Mouse (Mus musculus) liver, embryonic 16.5 days (tissue): ENCODE measurements around the gene Mycbpap. TPM values are rescaled to one million over a fixed set of nuclear protein-coding genes. Genes with fewer than 3 reads are reported as not detected.
A peak's percentile ranks its signal among the peaks of the same experiment; 100 is the strongest.

ENCODE experiments used
- ATAC-seq: fragments of 200-750 bp; cut with Nextera tagmentation; 2 replicates; pipeline ENCODE4 v1.8.0; 2017; ENCODE audit warnings: low read depth, mild to moderate bottlenecking, moderate number of reproducible peaks, moderate library complexity
- H3K27ac ChIP-seq: fragments of 300-500 bp; sonication (generic); 2 replicates; pipeline ENCODE4 v1.5.1; 2014; ENCODE audit warnings: mild to moderate bottlenecking, low read length
- H3K27me3 ChIP-seq: fragments of 300-500 bp; sonication (generic); 2 replicates; pipeline ENCODE4 v1.6.1; 2014; ENCODE audit warnings: low read depth, low read length, mixed read lengths; ENCODE audit not compliant: control insufficient read depth, insufficient read depth
- H3K36me3 ChIP-seq: fragments of 300-500 bp; sonication (generic); 2 replicates; pipeline ENCODE4 v1.6.1; 2014; ENCODE audit warnings: mild to moderate bottlenecking; ENCODE audit not compliant: control insufficient read depth, insufficient read depth
- H3K4me1 ChIP-seq: fragments of 300-500 bp; sonication (generic); 2 replicates; pipeline ENCODE4 v1.6.1; 2014; ENCODE audit warnings: low read depth, low read length, mixed read lengths; ENCODE audit not compliant: control insufficient read depth
- H3K4me2 ChIP-seq: fragments of 300-500 bp; sonication (generic); 2 replicates; pipeline ENCODE4 v1.6.1; 2014; ENCODE audit warnings: low read depth, low read length, mixed read lengths
- H3K4me3 ChIP-seq: fragments of 300-500 bp; sonication (generic); 2 replicates; pipeline ENCODE4 v1.5.1; 2014; ENCODE audit warnings: low read depth, mild to moderate bottlenecking, low read length
- H3K9ac ChIP-seq: fragments of 300-500 bp; sonication (generic); 2 replicates; pipeline ENCODE4 v1.6.1; 2014; ENCODE audit warnings: low read depth, low read length
- H3K9me3 ChIP-seq: fragments of 300-500 bp; sonication (generic); replicated peaks from 2 replicates; pipeline ENCODE4 v1.6.1; 2016; ENCODE audit warnings: low read length; ENCODE audit not compliant: control insufficient read depth
- WGBS: fragments of 180-500 bp; shearing (Covaris S2); extraction: QIAGEN DNeasy Blood & Tissue Kit; methylation state at CpG from one replicate; pipeline ENCODE4 v1.1.7; 2014; ENCODE audit not compliant: insufficient replicate concordance; 5-methylcytosine and 5-hydroxymethylcytosine counted together
- polyA plus RNA-seq: library from polyadenylated mRNA; unstranded; fragments of >200 nt; fragmentation: Nextera tagmentation; extraction: Ambion mirVana; gene quantifications from 2 replicates; pipeline ENCODE4 v1.2.1, GENCODE M21; 2015

Mycbpap gene
- polyA plus RNA-seq, 1 experiment from 2014 or later = not detected

GRCm38 (mm10) chr11:94477651-94478050 lies 43.9 kb downstream of the Mycbpap start:
- 56% methylated on average over 6 of the region's 6 CpGs for WGBS
- no peak overlapping the region for H3K9ac ChIP-seq
- ATAC-seq = no peak
- no peak overlapping the region for H3K27ac ChIP-seq
- H3K4me3 ChIP-seq = no peak overlapping the region
- no peaks in the 10 kb centered on the region for H3K9me3 ChIP-seq
- no peak overlapping the region for H3K4me2 ChIP-seq
- no peaks in the 10 kb centered on the region for H3K36me3 ChIP-seq
- H3K4me1 ChIP-seq = peaks cover 9% of the 10 kb centered on the region
- peaks cover 54% of the 10 kb centered on the region for H3K27me3 ChIP-seq

- no peaks in the 10 kb centered on the region for H3K36me3 ChIP-seq
- 11% methylated on average over 11 of the region's 11 CpGs for whole genome bisulfite sequencing
- no peak for ATAC-seq
- peaks cover 9% of the 10 kb centered on the region for H3K4me1 ChIP-seq
- no peak overlapping the region for H3K27ac ChIP-seq
- no peaks in the 10 kb centered on the region for H3K9me3 ChIP-seq
- no peak overlapping the region for H3K4me3 ChIP-seq
- H3K9ac ChIP-seq = no peak overlapping the region
- H3K4me2 ChIP-seq = no peak overlapping the region
- H3K27me3 ChIP-seq = peaks cover 73% of the 10 kb centered on the region
These were observed 45.8 kb downstream of the Mycbpap start for GRCm38 (mm10) chr11:94475722-94476121.

GRCm38 (mm10) chr11:94474544-94474910 lies 47.0 kb downstream of the Mycbpap start:
- whole genome bisulfite sequencing = 2% methylated on average over 11 of the region's 11 CpGs
- H3K9me3 ChIP-seq = no peaks in the 10 kb centered on the region
- H3K4me2 ChIP-seq = peak overlapping the region; percentile 75
- no peak overlapping the region for H3K27ac ChIP-seq
- H3K36me3 ChIP-seq = no peaks in the 10 kb centered on the region
- peaks cover 9% of the 10 kb centered on the region for H3K4me1 ChIP-seq
- no peak overlapping the region for H3K9ac ChIP-seq
- peaks cover 77% of the 10 kb centered on the region for H3K27me3 ChIP-seq
- peak overlapping the region; percentile 50 for H3K4me3 ChIP-seq
- no peak for ATAC-seq

GRCm38 (mm10) chr11:94473707-94474543 lies 47.6 kb downstream of the Mycbpap start, which contains the start of gene Cacna1g:
Cacna1g (minus strand) TSS chr11:94474198.
- H3K9ac ChIP-seq = no peak within 1 kb of the TSS
- H3K27ac ChIP-seq = no peak within 1 kb of the TSS
- no peaks in the 10 kb centered on the region for H3K9me3 ChIP-seq
- WGBS = 1% methylated on average over 50 of the region's 71 CpGs
- peak within 1 kb of the TSS; percentile 50 for H3K4me3 ChIP-seq
- H3K27me3 ChIP-seq = peaks cover 80% of the 10 kb centered on the region
- H3K4me1 ChIP-seq = peaks cover 9% of the 10 kb centered on the region
- H3K36me3 ChIP-seq = no peaks in the 10 kb centered on the region
- H3K4me2 ChIP-seq = peak within 1 kb of the TSS; percentile 75
- peak; percentile 87 for ATAC-seq

- H3K4me2 ChIP-seq = peak overlapping the region; percentile 75
- H3K27ac ChIP-seq = no peak overlapping the region
- H3K27me3 ChIP-seq = peaks cover 80% of the 10 kb centered on the region
- peaks cover 9% of the 10 kb centered on the region for H3K4me1 ChIP-seq
- no peak overlapping the region for H3K9ac ChIP-seq
- peak overlapping the region; percentile 50 for H3K4me3 ChIP-seq
- no peaks in the 10 kb centered on the region for H3K9me3 ChIP-seq
- no peaks in the 10 kb centered on the region for H3K36me3 ChIP-seq
- no peak for ATAC-seq
- 2% methylated on average over 52 of the region's 52 CpGs for WGBS
These were observed 48.4 kb downstream of the Mycbpap start for GRCm38 (mm10) chr11:94472916-94473706.

GRCm38 (mm10) chr11:94472585-94472915 lies 49.0 kb downstream of the Mycbpap start:
- peaks cover 74% of the 10 kb centered on the region for H3K27me3 ChIP-seq
- no peak for ATAC-seq
- H3K9ac ChIP-seq = no peak overlapping the region
- H3K4me1 ChIP-seq = peaks cover 9% of the 10 kb centered on the region
- H3K4me2 ChIP-seq = no peak overlapping the region
- under 1% methylated on average over 15 of the region's 15 CpGs for WGBS
- no peaks in the 10 kb centered on the region for H3K9me3 ChIP-seq
- no peaks in the 10 kb centered on the region for H3K36me3 ChIP-seq
- H3K27ac ChIP-seq = no peak overlapping the region
- H3K4me3 ChIP-seq = no peak overlapping the region

- Histone ChIP-seq H3K4me3 (no peak overlapping the region), H3K4me1 (peaks cover 9% of the 10 kb centered on the region), H3K36me3 (no peaks in the 10 kb centered on the region), H3K4me2 (no peak overlapping the region), H3K27ac (no peak overlapping the region), H3K9me3 (no peaks in the 10 kb centered on the region), H3K27me3 (peaks cover 68% of the 10 kb centered on the region), H3K9ac (no peak overlapping the region)
- ATAC-seq = no peak
- WGBS = 4% methylated on average over 17 of the region's 17 CpGs
These were observed 49.6 kb downstream of the Mycbpap start for GRCm38 (mm10) chr11:94471740-94472584.

- Histone ChIP-seq H3K36me3 (no peaks in the 10 kb centered on the region), H3K9ac (no peak overlapping the region), H3K4me3 (no peak overlapping the region), H3K27ac (no peak overlapping the region), H3K4me1 (peaks cover 9% of the 10 kb centered on the region), H3K9me3 (no peaks in the 10 kb centered on the region), H3K4me2 (no peak overlapping the region), H3K27me3 (peaks cover 55% of the 10 kb centered on the region)
- no peak for ATAC-seq
- WGBS = 60% methylated on average over 7 of the region's 7 CpGs
These were observed 51.2 kb downstream of the Mycbpap start for GRCm38 (mm10) chr11:94470391-94470790.
